Mouse (Mus musculus) lung, postnatal 25 days (tissue): ENCODE results near the gene Gins3.
"Not testable (repeated sequence)": the region's sequence is repeated elsewhere in the genome, so short reads cannot be mapped to it uniquely, and the experiment has no call there.

Experiments used
- DNase-seq: peaks from one replicate; pipeline ENCODE4 v3.0.0; 2022; ENCODE audit warnings: low spot score

The Gins3 gene

DNA sequence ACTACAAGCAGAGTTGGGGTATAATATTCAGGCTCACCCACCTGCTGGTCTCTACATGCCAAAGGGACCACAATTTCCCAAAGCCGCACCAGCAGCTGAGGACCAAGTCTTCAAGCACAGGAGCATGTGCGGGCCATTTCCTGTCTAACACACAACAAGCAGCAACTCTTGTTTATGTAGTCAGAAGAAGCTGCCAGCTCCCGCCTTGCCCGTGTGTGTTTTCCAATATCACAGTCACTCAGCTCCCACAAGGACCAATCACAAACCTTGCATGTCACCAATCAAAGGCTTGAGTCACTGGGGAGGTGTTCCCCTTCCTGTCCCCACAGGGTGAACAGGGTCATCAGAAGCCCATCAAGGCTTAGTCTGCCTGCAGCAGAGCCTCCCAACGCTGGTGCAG, 20.1 kb downstream of the Gins3 start:
- DNase-seq, result no peak

- DNase-seq, result no peak
Measured at GRCm38 (mm10) chr8:95655831-95656230, 22.6 kb downstream of the Gins3 start.

GRCm38 (mm10) chr8:95656316-95657002, 23.2 kb downstream of the Gins3 start:
- no peak for DNase-seq

DNA sequence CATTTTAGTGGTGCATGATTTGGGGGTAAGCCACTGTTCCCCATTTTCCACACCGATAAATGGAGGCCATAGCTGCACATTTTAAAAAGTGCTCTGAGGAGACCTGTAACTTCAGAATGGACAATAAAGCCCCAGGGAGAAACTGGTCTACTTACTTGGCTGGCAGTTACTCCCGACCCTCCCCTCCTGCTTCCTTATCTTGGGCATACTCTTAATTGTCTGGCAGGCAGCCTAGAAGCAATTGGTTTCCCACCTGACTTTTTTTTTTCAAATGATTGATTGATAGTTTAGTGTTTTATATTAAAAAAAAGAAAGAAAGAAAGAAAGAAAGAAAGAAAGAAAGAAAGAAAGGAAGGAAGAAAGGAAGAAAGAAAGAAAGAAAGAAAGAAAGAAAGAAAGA, 24.3 kb downstream of the Gins3 start:
- no peak for DNase-seq

GRCm38 (mm10) chr8:95660334-95660882, 27.2 kb downstream of the Gins3 start:
- no peak for DNase-seq

GRCm38 (mm10) chr8:95661085-95661484, 27.8 kb downstream of the Gins3 start:
- no peak for DNase-seq

GRCm38 (mm10) chr8:95661575-95661974, 28.3 kb downstream of the Gins3 start:
- DNase-seq, result no peak

DNA sequence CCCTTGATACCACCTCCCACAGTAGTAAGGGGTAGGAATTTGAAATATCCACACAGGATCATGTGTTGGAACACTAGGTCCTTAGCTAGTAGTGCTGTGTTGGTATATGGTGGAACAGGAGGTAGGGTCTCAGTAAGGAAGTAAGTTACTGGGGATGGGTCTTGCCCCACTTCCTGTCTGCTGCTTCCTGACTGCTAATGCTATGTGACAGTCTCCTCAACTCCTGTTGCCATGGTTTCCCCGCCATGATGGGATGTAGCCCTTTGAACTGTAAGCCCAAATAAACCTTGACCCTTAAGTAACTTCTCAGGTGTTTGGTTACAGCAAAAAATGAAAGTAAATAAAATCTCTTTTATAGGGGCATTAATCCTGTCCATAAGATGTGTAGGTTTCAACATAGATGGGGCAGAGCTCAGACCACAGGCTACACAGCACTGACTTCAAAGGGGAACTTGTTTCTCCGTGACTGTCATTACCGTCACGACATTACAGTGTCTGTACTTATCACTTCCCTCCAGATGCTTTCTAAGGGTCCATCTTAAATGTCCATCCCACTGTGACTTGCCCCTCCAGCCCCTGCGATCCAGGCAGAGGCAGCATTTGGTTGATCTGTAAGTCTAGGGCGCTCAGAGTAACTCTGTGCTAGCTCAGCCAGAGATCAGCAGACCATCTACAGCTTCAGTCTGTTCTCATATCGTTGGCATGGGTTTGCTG, 29.8 kb downstream of the Gins3 start:
- no peak for DNase-seq

- DNase-seq, result no peak
Measured at GRCm38 (mm10) chr8:95663599-95663949, 30.3 kb downstream of the Gins3 start.

DNA sequence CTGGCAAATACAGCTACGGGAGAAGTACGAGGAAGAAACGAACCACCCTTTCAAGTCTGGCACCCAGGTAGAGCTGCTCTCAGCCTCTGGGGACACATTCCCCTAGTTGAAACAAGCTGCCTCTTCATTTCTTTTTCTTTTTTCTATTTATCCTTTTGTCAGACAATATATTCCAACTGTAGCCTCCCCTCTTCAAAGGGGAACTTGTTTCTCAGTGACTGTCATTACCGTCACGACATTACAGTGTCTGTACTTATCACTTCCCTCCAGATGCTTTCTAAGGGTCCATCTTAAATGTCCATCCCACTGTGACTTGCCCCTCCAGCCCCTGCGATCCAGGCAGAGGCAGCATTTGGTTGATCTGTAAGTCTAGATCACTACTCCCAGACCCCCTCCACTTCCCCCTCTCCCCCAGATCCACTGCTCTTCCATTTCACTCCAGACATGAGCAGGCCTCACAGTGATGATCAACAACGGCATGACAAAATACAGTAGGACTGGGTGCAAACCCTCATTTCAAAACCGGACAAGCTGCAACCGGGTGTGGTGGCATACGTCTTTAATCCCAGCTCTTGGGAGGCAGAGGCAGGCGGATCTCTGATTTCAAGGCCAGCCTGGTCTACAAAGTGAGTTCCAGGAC, 32.7 kb downstream of the Gins3 start:
- DNase-seq, result not testable (repeated sequence)

DNA sequence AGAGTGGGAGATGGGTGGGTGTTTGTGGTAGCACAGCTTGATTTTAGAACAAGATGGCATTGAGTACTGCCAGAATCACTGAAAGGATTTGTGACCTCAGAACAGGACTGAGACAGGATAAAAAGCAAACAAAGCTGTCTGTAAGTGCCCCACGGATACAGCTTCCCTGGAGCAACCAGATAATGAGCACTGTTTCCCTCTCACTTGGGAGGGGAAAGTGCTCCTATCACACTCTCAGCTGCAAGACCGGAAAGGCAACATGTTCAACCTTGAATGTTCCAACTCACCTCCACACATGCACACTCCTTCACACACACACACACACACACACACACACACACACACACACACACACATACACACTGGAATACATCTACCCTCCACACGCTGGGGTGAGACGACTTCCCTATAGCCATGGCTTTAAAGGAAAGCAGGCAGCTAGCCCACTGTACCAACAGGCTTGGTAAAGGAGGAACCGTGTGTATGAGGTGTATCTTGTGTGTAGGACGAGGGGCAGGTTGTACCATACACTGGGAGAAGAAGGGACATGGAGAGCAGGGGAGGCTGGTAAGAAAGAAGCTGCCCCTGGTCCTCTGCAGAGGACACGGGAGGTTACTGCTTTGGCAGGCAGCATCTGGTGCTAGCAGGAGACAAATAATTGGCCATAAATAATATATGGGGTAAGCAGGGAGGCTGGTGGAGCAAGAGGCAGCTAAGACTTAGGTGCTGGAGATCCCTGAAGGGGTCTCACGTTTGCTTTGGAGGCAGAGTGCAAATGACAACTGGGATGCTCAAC, 35.1 kb downstream of the Gins3 start:
- DNase-seq, result no peak

DNA sequence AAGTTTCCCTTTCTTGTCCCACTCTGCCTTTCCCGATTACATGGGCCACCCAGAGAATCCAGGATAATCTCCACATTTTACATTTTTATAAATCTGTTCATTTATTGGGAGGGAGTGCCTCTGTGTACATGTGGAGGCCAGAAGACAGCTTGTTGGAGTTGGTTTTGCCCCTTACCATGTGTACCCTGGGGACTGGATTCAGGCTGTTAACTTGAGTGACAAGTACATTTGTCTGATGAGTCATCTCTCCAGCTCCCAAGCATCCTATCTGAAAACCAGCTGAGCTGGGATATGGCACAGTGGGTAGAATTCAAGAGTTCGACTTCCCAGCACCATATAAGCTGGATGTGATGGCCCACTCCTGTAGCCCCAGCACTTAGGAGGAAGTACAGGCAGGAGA, 36.7 kb downstream of the Gins3 start:
- DNase-seq, result no peak

- DNase-seq, result no peak
Measured at GRCm38 (mm10) chr8:95671861-95672260, 38.6 kb downstream of the Gins3 start.

DNA sequence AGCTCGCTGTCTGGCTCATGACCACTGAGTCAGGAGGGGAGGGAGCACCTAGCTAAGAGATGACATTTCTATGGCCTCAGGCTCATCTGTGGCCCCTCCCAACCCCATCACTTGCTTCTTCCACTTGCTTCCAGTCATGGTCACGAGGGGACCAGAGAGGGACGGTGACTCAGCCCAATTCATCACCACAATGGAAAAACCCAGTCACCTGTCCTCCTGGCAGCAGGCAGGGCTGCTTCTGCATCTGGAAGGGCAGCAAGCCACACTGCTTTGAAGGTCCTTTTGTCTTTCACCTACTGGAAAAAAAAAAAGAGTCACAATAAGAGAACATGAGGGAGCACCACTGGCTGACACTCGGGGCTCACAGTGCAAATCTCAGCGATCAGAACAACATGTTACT, 39.6 kb downstream of the Gins3 start:
- DNase-seq, result no peak

DNA sequence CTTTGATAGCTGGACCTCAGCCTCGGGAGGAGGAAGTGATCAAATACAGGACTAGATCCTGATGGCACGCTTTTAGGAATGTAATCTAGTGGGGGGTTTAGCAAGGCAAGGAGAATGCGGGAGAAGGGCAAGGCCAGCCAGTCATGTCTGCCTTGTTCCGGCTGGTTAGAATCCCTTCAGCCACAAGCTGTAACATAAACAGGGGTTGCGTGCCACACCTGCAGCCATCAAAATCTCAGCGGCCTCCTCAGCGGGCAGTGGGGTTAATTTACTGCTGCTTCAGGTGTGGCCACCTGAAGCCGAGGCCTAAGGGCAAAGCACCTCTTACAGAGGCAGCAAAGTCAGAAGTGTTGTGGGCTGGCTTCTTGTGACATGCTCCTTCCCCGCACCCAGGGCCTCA, 43.4 kb downstream of the Gins3 start, which contains the start of gene Ndrg4:
Gene Ndrg4, plus strand, starts transcription at position 350 of the 400 bp plus-strand sequence.
- no peak for DNase-seq

- DNase-seq, result no peak
Measured at GRCm38 (mm10) chr8:95677591-95678023, 44.4 kb downstream of the Gins3 start.

DNA sequence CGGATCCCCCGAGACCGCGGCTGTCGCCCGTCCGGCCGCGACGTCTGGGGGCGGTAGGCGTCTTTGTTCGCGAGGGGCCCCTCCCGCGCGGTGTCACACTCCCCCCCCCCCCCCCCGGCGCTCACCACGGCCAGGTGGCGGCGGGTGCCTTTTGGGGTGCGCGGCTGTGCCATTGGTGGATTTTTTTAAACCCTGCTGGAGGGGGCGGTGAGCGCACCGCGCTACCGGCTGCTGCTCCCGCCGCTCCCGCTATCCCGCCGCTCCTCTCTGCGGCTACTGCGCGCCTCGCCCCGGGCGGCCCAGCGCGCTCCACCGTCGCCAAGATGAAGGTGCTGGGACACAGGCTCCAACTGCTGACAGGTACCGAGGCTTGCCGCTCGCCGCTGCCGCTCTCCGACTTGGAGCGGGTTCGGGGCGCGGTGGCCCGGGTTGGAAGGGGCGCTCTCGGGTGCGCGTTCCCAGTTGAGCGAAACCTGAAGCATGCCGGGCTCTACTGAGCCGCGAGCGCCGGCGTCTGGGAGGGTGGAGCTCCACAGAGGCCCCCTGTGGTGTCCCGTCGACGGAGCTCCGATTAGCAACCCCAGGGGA, 44.9 kb downstream of the Gins3 start:
- no peak for DNase-seq

DNA sequence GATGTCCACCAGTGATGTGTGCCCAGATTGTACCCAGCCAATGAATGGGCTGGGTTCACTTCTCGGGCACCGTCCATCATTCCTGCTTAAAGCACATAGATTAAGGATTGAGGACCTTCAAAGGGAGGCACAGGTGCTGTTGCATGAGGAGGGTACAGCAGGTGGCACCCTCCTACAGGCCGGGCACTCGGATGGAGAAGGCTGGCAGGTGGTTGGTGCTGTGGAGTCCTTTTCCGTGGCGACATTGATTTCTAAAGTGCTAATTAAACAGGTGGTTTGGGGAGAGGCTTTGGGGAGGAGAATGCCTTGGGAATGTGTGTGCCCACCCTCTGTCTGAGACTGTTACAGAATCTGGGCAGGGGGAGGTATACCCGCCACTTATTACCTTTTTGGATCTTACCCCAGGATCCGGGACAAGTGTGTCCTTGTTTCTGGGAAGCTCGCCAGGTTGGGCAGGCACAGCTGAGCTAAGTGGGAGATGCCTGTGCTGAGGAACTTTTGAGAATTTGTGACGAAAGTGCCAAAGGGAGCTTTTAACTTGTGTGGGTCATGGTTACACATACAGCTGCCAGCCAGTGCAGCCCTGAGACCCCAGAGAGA, 54.9 kb downstream of the Gins3 start:
- DNase-seq, result peak; percentile 60

DNA sequence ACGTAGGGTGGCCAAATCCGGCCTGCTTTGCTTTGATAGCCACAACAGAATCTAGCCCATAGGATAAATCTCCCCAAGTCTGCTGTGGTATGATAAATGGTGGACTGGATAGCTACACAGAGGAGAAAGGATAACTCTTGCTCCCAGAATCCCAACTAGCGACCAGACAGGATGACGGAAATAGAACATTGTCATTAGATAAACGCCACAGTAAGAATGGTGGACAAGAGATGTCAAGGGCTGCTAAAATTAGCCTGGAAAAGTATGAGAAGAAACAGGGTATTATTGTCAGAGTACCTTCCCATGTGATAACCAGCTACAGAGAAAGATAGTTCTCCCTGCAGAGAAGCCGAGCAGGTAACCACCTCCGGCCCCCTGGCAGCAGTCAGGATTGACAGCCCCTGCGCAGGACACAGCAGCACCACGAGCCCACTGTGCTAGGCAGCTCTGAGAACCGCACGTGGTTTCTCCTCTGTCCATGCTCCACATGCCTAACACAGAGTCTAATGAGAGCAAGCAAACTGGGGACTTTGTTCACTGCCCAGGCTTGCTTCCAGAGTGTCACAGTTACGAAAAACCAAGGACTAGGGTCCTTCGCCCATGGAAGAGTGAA, 57.8 kb downstream of the Gins3 start:
- no peak for DNase-seq

DNA sequence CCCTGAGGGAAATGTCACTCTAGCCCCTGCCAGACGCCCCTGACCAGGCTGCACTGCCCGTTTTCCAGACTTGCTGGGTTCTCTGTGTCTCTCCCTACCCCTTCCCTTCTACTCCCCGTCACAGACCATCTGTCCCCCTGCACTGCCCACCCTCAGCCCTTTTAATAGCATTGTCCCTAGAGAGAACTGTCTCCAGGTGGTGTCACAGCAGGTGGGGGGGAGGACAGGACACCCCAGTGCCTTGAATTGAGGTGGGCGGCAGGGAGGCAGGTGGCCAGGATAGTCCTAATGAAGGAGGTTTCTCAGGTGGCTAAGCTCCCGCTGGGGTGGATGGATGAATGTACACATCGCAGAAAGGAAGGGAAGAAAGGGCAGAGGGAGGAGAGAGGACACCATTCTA, 61.4 kb downstream of the Gins3 start:
- no peak for DNase-seq
